Mouse (Mus musculus): ENCODE data around the gene Akr1a1.

- TF ChIP-seq EP300 (IDR thresholded peaks at IDR 0.05; ENCODE audit: low read depth) (no peak), CTCF (IDR thresholded peaks at IDR 0.05; ENCODE audit: low read depth) (no peak)
These were observed 3.6 kb upstream of the Akr1a1 start for GRCm38 (mm10) chr4:116655100-116655499.

All from liver, embryonic 14.5 days (tissue).